8 mouse cellular contexts compared by ENCODE assay signal in the genomic region with DNA sequence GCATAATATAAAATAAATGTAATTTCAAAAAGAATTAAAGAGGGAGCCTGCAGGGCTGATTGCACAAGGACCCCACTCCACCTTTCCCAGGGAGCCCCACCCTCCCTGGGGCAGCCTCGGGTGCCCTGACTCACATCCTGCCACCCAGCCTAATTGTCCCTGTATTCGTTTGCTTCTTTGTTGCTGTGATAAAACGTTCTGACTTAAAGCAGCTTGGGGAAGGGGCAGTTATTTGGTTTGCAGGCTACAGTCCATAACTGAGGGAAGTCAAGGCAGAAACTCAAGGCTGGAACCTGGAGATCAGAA. TPM values are rescaled to one million over a fixed set of nuclear protein-coding genes. Genes with fewer than 3 reads are reported as not detected.
DNase-seq lines count a peak whose midpoint lies in the region; ATAC-seq and TF ChIP-seq lines count a peak whose summit lies in the region.

No protein-coding gene starts in this region.

- peaks cover 29% of the 10 kb centered on the region for H3K36me3 ChIP-seq in heart, embryonic 13.5 days
- peaks cover 16% of the 10 kb centered on the region for H3K36me3 ChIP-seq in lung, embryonic 14.5 days (ENCODE audit: insufficient read depth)
- peaks cover 26% of the 10 kb centered on the region for H3K36me3 ChIP-seq in embryonic facial prominence, embryonic 14.5 days (ENCODE audit: control insufficient read depth, insufficient read depth, low read length)
- peaks cover 7% of the 10 kb centered on the region for H3K36me3 ChIP-seq in myocyte (ENCODE audit: control insufficient read depth, insufficient read depth)

- TF ChIP-seq POLR2A in myocyte (IDR thresholded peaks at IDR 0.05; ENCODE audit: insufficient read length, low read depth): no peak

- peaks cover 17% of the 10 kb centered on the region for H3K4me1 ChIP-seq in heart, embryonic 13.5 days
- peaks cover 2% of the 10 kb centered on the region; the same call in 1 of the 2 replicates for H3K4me1 ChIP-seq in lung, embryonic 14.5 days (ENCODE audit: insufficient read depth)
- no peaks in the 10 kb centered on the region; the same call in 1 of the 2 replicates for H3K4me1 ChIP-seq in embryonic facial prominence, embryonic 14.5 days (ENCODE audit: control insufficient read depth, insufficient read depth, low read length)

- 17% methylated on average over 3 of the region's 3 CpGs for whole genome bisulfite sequencing in heart, embryonic 13.5 days
- WGBS in lung, embryonic 14.5 days: 21% methylated on average over 3 of the region's 3 CpGs
- WGBS in embryonic facial prominence, embryonic 14.5 days: 13% methylated on average over 3 of the region's 3 CpGs

- H3K79me2 ChIP-seq in myocyte (ENCODE audit: control insufficient read depth, insufficient read depth): peaks cover 9% of the 10 kb centered on the region

- no peaks in the 10 kb centered on the region for H3K9me3 ChIP-seq in heart, embryonic 13.5 days
- H3K9me3 ChIP-seq in lung, embryonic 14.5 days (ENCODE audit: low read depth, low read length): no peaks in the 10 kb centered on the region
- H3K9me3 ChIP-seq in embryonic facial prominence, embryonic 14.5 days (ENCODE audit: control insufficient read depth, low read length): no peaks in the 10 kb centered on the region

- no peak for ATAC-seq in heart, embryonic 13.5 days (ENCODE audit: extremely low read depth, insufficient number of reproducible peaks, low FRiP score, low TSS enrichment)
- ATAC-seq in lung, embryonic 14.5 days (ENCODE audit: insufficient read depth): no peak
- no peak for ATAC-seq in embryonic facial prominence, embryonic 14.5 days (ENCODE audit: low read depth)

- H3K27me3 ChIP-seq in heart, embryonic 13.5 days (replicated peaks): peaks cover 82% of the 10 kb centered on the region
- peaks cover 8% of the 10 kb centered on the region; the same call in 1 of the 2 replicates for H3K27me3 ChIP-seq in lung, embryonic 14.5 days (ENCODE audit: insufficient read depth, low read length)
- peaks cover 3% of the 10 kb centered on the region for H3K27me3 ChIP-seq in embryonic facial prominence, embryonic 14.5 days (replicated peaks; ENCODE audit: control insufficient read depth, insufficient read depth, low read length)
- no peaks in the 10 kb centered on the region for H3K27me3 ChIP-seq in myocyte (ENCODE audit: control insufficient read depth, insufficient read depth, insufficient read length)

- no peak for TF ChIP-seq CTCF in lung, embryonic 14.5 days (IDR thresholded peaks at IDR 0.05; ENCODE audit: low read depth)

- no peak overlapping the region for H3K27ac ChIP-seq in heart, embryonic 13.5 days (replicated peaks)
- H3K27ac ChIP-seq in lung, embryonic 14.5 days (ENCODE audit: low read depth): no peak overlapping the region
- H3K27ac ChIP-seq in embryonic facial prominence, embryonic 14.5 days (replicated peaks; ENCODE audit: low read depth, low read length): no peak overlapping the region

- peak overlapping the region; percentile 87; the same call in 1 of the 2 replicates for H3K9ac ChIP-seq in heart, embryonic 13.5 days
- peak overlapping the region; percentile 73; the same call in 1 of the 2 replicates for H3K9ac ChIP-seq in lung, embryonic 14.5 days
- peak overlapping the region; percentile 80; the same call in 1 of the 2 replicates for H3K9ac ChIP-seq in embryonic facial prominence, embryonic 14.5 days (ENCODE audit: low read depth, low read length)

- no peak overlapping the region for H3K4me3 ChIP-seq in heart, embryonic 13.5 days
- no peak overlapping the region for H3K4me3 ChIP-seq in lung, embryonic 14.5 days (ENCODE audit: low read depth, low read length)
- no peak overlapping the region for H3K4me3 ChIP-seq in embryonic facial prominence, embryonic 14.5 days (ENCODE audit: low read depth, low read length)
- peak overlapping the region; percentile 81 for H3K4me3 ChIP-seq in myocyte

- peak overlapping the region; percentile 98 for H3K4me2 ChIP-seq in heart, embryonic 13.5 days
- peak overlapping the region; percentile 98 for H3K4me2 ChIP-seq in lung, embryonic 14.5 days
- peak overlapping the region; percentile 96; the same call in 1 of the 2 replicates for H3K4me2 ChIP-seq in embryonic facial prominence, embryonic 14.5 days (ENCODE audit: low read depth, low read length)
- peak overlapping the region; percentile 89 for H3K4me2 ChIP-seq in myocyte (ENCODE audit: low read depth)

- no peak for DNase-seq in heart, postnatal 14 days
- DNase-seq in lung, embryonic 14.5 days: peak; percentile 17
- DNase-seq in lung, postnatal 10 days: no peak
- no peak for DNase-seq in embryonic facial prominence, embryonic 14.5 days (ENCODE audit: low spot score)
- DNase-seq in urinary bladder, postnatal 25 days (ENCODE audit: low spot score): no peak
- no peak for DNase-seq in adipocyte (ENCODE audit: low spot score)

- H3ac ChIP-seq in myocyte (ENCODE audit: control insufficient read depth, insufficient read length): no peak overlapping the region

- intact Hi-C loops in heart, postnatal 14 days (cut with DNase I): loop anchor here (2.0 kb wide), 1 partner anchor 68 kb away; a partner anchor contains a TSS

TF ChIP-seq in myocyte, 11 proteins besides CTCF, POLR2A, EP300 and RAD21:
- no peak for TF ChIP-seq E2F4 (IDR thresholded peaks at IDR 0.05; ENCODE audit: insufficient read depth)
- 0 out of 2 replicates have a peak, but pooled peaks have one; percentile 51 for TF ChIP-seq CEBPB (IDR thresholded peaks at IDR 0.05; ENCODE audit: insufficient read depth, poor library complexity, severe bottlenecking)
- no peak for TF ChIP-seq SRF (IDR thresholded peaks at IDR 0.05; ENCODE audit: control insufficient read depth, insufficient read length, low read depth)
- no peak for TF ChIP-seq USF1 (IDR thresholded peaks at IDR 0.05; ENCODE audit: low read depth)
- TF ChIP-seq POLR2AphosphoS2 (IDR thresholded peaks at IDR 0.05; ENCODE audit: insufficient read length, low read depth): no peak

RNA-seq across cellular contexts. Expression of a gene that starts 0.8 kb away (rescaled TPM):
- 14.1 and 15.4 TPM in 2 replicates for polyA plus RNA-seq in heart, embryonic 13.5 days (2015; fragmentation: Nextera tagmentation; extraction: Ambion mirVana)
- total RNA-seq in heart, postnatal 14 days (2021): 10 to 100 TPM; 14.8 to 18.2 TPM
- polyA plus RNA-seq in lung, embryonic 14.5 days (2014; fragmentation: Nextera tagmentation; extraction: Ambion mirVana): 28.6 and 29.8 TPM in 2 replicates
- polyA plus RNA-seq in embryonic facial prominence, embryonic 14.5 days (2014; fragmentation: Nextera tagmentation; extraction: Ambion mirVana): 27.1 and 27.9 TPM in 2 replicates
- 47.6 TPM for polyA plus RNA-seq in myocyte (2012; fragmentation: generic; extraction: Trizol)

RNA-seq across cellular contexts. Expression of a gene that starts 16.8 kb away (rescaled TPM):
- 0.39 and 1.3 TPM in 2 replicates for polyA plus RNA-seq in heart, embryonic 13.5 days (2015; fragmentation: Nextera tagmentation; extraction: Ambion mirVana)
- 1 to 10 TPM; 1.0 to 1.7 TPM for total RNA-seq in heart, postnatal 14 days (2021)
- 1.0 and 1.5 TPM in 2 replicates for polyA plus RNA-seq in lung, embryonic 14.5 days (2014; fragmentation: Nextera tagmentation; extraction: Ambion mirVana)
- polyA plus RNA-seq in embryonic facial prominence, embryonic 14.5 days (2014; fragmentation: Nextera tagmentation; extraction: Ambion mirVana): 1.2 and 1.3 TPM in 2 replicates
- polyA plus RNA-seq in myocyte (2012; fragmentation: generic; extraction: Trizol): 0.23 TPM
